Mouse (Mus musculus): ENCODE measurements at regions not wholly inside any gene's neighbourhood (a gene's known extent, or its start where the extent isn't known, plus 50 kb on each side); places are given as distances from the start of the nearest gene placed in this dataset.

DNA sequence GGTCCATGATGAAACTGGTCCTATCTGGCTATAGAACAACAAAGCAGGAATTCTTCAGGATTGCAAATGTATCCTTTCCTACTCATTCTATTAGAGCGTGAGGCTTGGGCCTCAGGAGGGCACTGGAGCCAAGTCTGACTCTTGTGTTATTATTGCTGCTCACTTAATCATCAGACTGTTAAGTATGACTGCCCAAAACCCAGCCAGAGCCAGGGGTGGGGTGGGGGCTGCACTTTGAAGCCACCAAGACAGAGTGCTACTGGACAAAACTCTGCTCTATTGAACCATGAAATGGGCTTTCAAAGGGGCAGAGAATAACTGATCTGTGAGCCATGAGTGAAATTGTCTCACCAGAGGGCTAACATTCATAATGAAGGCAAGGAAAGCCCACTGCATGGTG, 181.7 kb upstream of the Lpp start:
- TF ChIP-seq CTCF (IDR thresholded peaks at IDR 0.05; ENCODE audit: low read depth) (no peak), EP300 (IDR thresholded peaks at IDR 0.05; ENCODE audit: low read depth) (no peak)

Measured in heart, postnatal 0 days (tissue).